Mouse (Mus musculus) embryonic fibroblast, embryonic 13.5 days (primary cell): Measurements from ENCODE around the gene E130114P18Rik. TPM values are rescaled to one million over a fixed set of nuclear protein-coding genes. Genes with fewer than 3 reads are reported as not detected.

Source experiments
- H3K27ac ChIP-seq: 2 replicates; pipeline ENCODE4 v1.5.1; 2012; ENCODE audit warnings: low read length, control low read depth, inconsistent platforms; ENCODE audit not compliant: insufficient read depth
- H3K4me1 ChIP-seq: 2 replicates; pipeline ENCODE4 v1.6.1; 2011; ENCODE audit warnings: low read length; ENCODE audit not compliant: control insufficient read depth, insufficient read depth
- H3K4me3 ChIP-seq: 2 replicates; pipeline ENCODE4 v1.5.1; 2011; ENCODE audit warnings: mild to moderate bottlenecking, control low read depth, low read length; ENCODE audit not compliant: insufficient read depth
- CTCF ChIP-seq: IDR thresholded peaks from 2 replicates; pipeline ENCODE4 v1.5.1; 2011; ENCODE audit warnings: mild to moderate bottlenecking, control low read depth, low read length, moderate library complexity, borderline replicate concordance; ENCODE audit not compliant: insufficient read depth
- POLR2A ChIP-seq: IDR thresholded peaks from 2 replicates; pipeline ENCODE4 v1.6.1; 2011; ENCODE audit warnings: low read depth, mild to moderate bottlenecking, control low read depth, low read length, moderate library complexity
- polyA plus RNA-seq: library from polyadenylated mRNA; stranded (reverse); fragments of >200 nt; gene quantifications from 2 replicates; pipeline ENCODE4 v1.2.4, GENCODE M21; 2011; ENCODE audit warnings: low read depth; ENCODE audit not compliant: missing spikeins, insufficient read length

Gene E130114P18Rik
- polyA plus RNA-seq, 1 experiment: 0.77 TPM

DNA sequence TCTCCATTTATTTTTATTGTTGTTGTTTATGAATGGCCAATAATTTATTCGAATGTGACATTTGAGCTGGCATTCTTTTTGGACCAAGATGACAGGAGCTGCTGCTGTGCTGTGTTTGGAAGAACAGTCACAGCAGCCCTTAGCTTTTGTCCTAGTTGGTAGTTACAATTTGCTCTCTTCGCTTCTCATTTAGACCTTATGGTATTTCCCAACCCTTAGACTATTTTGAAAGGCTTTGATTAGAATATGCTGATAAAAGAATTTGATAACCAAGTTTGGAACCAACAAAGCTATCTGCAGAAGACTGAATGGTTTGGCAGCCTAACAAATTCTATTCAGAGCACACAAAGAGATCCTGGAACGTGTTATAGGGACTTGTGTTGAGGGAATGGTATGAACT, 40.6 kb upstream of the E130114P18Rik start:
- Histone ChIP-seq H3K4me1 (0 out of 2 replicates have a peak, but pooled peaks cover 2% of the 10 kb centered on the region), H3K27ac (no peak overlapping the region), H3K4me3 (no peak overlapping the region)
- TF ChIP-seq CTCF: no peak
- TF ChIP-seq POLR2A: no peak

GRCm38 (mm10) chr4:97817741-97818140, 39.9 kb upstream of the E130114P18Rik start:
- TF ChIP-seq CTCF: no peak
- TF ChIP-seq POLR2A: no peak

GRCm38 (mm10) chr4:97816753-97817152, 38.9 kb upstream of the E130114P18Rik start:
- Histone ChIP-seq H3K4me3 (no peak overlapping the region), H3K27ac (no peak overlapping the region)
- TF ChIP-seq POLR2A (no peak), CTCF (no peak)

More at GRCm38 (mm10) chr4:97817741-97818140, 39.9 kb upstream of the E130114P18Rik start:
- H3K4me3 ChIP-seq: no peak overlapping the region
- H3K4me1 ChIP-seq: 0 out of 2 replicates have a peak, but pooled peaks cover 2% of the 10 kb centered on the region
- H3K27ac ChIP-seq: no peak overlapping the region

DNA sequence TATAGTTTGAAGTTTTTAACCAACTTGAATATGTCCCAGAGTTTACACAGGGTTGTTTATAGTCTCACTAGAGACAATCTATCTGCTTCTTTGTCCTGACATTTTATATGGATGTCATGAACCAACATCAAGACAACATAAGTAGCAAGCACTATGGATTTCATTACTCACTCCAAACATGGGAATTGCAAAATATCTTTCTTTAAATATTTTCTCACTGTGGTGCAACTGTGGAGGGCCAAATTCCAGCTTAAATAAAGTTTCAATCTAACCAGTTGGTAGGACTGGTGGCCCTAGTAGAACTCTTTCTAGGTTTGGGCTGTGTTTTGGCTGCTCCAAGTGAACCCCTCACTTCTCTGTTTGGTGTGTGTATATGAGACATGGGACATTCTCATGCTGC, 38.1 kb upstream of the E130114P18Rik start:
- Histone ChIP-seq H3K4me3 (no peak overlapping the region), H3K4me1 (no peaks in the 10 kb centered on the region), H3K27ac (no peak overlapping the region)
- TF ChIP-seq CTCF: no peak
- no peak for TF ChIP-seq POLR2A

More at GRCm38 (mm10) chr4:97816753-97817152, 38.9 kb upstream of the E130114P18Rik start:
- H3K4me1 ChIP-seq: 0 out of 2 replicates have a peak, but pooled peaks cover 2% of the 10 kb centered on the region

DNA sequence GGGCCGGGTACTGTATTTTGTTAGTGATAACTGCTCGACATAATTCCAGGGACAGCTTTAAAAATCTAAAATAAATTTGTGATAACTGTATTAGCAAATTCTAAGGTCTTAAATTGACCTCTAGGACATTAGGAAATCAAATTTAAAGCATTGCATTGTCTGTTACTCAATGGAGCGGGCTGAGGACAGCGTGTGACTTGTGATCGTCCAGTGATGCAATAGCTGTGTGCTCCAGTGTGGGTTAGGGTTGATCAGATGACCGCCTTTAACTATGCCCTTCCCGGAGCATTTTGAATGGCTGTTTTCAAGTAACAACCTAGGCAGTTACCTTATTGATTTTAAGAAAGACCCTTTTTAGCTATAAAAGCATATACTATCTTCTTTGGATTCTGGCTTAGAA, 36.6 kb upstream of the E130114P18Rik start:
- TF ChIP-seq POLR2A (no peak), CTCF (no peak)
- Histone ChIP-seq H3K4me1 (0 out of 2 replicates have a peak, but pooled peaks cover 1% of the 10 kb centered on the region), H3K27ac (no peak overlapping the region), H3K4me3 (no peak overlapping the region)

DNA sequence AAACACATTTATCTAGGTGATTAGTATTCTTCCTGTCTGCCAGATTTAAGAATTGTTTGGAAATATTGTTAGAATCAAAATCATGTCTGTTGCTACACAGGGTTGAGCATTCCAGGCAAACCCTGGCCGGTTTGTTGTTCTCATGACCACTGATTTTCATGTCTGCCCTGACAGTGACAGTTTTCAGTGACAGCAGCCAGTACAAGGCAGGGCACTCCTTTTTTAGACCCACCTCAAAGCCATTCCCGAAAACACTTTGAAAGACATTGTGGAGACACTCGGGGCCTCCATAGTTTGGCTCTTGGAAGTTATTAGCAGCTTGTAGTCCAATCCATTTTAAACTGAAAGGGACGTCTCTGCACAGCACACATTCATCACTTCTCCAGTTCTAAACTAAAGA, 36.1 kb upstream of the E130114P18Rik start:
- Histone ChIP-seq H3K27ac (no peak overlapping the region), H3K4me1 (0 out of 2 replicates have a peak, but pooled peaks cover 2% of the 10 kb centered on the region), H3K4me3 (no peak overlapping the region)
- TF ChIP-seq CTCF (no peak), POLR2A (no peak)

- no peak for TF ChIP-seq POLR2A
- TF ChIP-seq CTCF: no peak
- Histone ChIP-seq H3K4me1 (0 out of 2 replicates have a peak, but pooled peaks cover 2% of the 10 kb centered on the region), H3K4me3 (no peak overlapping the region), H3K27ac (no peak overlapping the region)
These were observed 35.2 kb upstream of the E130114P18Rik start for GRCm38 (mm10) chr4:97813035-97813434.

DNA sequence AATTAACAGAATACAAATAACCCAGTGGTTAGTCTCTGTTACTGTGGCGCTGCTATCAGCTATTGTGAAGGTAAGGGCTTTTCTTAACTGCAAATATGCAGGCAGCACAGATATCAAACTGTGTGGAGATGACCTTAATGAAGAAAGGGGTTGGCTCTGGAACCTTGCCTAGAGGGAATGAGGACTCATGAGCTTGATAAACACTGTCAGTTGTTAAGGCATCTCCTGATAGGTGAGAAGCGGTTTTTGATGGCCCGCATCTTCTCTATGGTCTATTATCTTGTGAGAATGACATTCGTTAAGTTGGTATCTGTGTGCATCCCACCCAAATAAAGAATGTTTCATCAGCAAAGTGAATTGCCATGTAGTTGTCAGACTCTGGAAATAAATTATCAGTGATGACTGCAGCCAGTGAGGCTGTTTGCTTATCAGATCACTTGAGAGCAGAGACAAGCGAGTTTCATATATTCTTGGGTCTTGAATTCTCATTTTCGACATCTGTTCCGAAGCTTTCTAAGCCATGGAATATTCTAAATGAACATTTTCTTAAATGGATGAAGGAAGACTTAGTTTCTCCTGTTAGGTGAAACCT, 32.6 kb upstream of the E130114P18Rik start:
- TF ChIP-seq POLR2A (no peak), CTCF (no peak)
- H3K4me1 ChIP-seq: 0 out of 2 replicates have a peak, but pooled peaks cover 2% of the 10 kb centered on the region
- no peak overlapping the region for H3K4me3 ChIP-seq

DNA sequence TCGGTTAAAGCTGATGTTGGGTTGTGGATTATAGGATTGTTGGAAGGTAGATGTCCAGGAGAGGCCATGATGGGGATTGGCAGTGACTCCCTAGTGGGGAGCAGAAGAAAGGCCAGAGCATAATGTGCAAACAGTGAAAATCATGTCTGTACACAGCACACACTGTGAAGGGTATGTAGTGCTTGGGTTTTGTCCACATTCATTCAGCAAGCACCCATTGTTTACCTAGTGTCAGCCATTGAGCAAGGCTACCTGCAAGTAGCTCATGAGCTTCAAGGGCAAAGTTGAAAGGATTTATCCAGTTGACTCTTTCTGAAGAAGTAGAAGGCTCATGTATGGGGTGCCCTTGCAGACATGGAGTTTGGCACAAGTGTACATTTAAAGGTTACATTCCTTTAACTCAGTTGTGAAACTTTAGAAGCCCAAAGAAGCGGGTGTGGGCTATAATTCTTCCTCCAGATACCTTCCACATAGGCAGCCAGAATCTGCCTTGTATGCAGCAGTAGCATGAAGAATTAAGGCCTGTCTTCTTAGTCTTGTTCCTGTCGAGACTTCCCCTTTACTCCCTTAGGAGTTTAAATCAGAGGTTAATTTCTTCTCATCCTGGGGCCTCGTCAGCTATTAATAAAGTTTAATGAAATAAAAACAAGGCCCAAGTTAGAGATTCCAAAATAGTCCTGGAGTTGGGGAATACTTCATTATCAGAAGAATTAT, 31.9 kb upstream of the E130114P18Rik start:
- H3K4me1 ChIP-seq: 0 out of 2 replicates have a peak, but pooled peaks cover 2% of the 10 kb centered on the region
- H3K4me3 ChIP-seq: no peak overlapping the region
- H3K27ac ChIP-seq: no peak overlapping the region

More for the DNA sequence above, 32.6 kb upstream of the E130114P18Rik start:
- no peak overlapping the region for H3K27ac ChIP-seq

GRCm38 (mm10) chr4:97808885-97809284, 31.0 kb upstream of the E130114P18Rik start:
- Histone ChIP-seq H3K27ac (no peak overlapping the region), H3K4me1 (0 out of 2 replicates have a peak, but pooled peaks cover 2% of the 10 kb centered on the region), H3K4me3 (no peak overlapping the region)
- TF ChIP-seq CTCF: no peak
- TF ChIP-seq POLR2A: no peak

More for the DNA sequence above, 31.9 kb upstream of the E130114P18Rik start:
- no peak for TF ChIP-seq POLR2A
- TF ChIP-seq CTCF: no peak
